Mouse (Mus musculus): ENCODE measurements at regions not wholly inside any gene's neighbourhood (a gene's known extent, or its start where the extent isn't known, plus 50 kb on each side); places are given as distances from the start of the nearest gene placed in this dataset.

- H3K4me2 ChIP-seq (replicated peaks), result no peak overlapping the region
- no peaks in the 10 kb centered on the region for H3K36me3 ChIP-seq
- ATAC-seq (ENCODE audit: insufficient number of reproducible peaks, low FRiP score, low TSS enrichment, low read depth), result no peak
- no peaks in the 10 kb centered on the region for H3K27me3 ChIP-seq
- H3K4me1 ChIP-seq, result no peaks in the 10 kb centered on the region
- no peaks in the 10 kb centered on the region for H3K9me3 ChIP-seq (replicated peaks)
- WGBS, result 78% methylated on average over 6 of the region's 6 CpGs
- H3K9ac ChIP-seq, result no peak overlapping the region
- peak overlapping the region; percentile 23; the same call in 1 of the 2 replicates for H3K27ac ChIP-seq (replicated peaks)
- H3K4me3 ChIP-seq (replicated peaks), result no peak overlapping the region
Observed at GRCm38 (mm10) chr10:96435109-96435508, 181.7 kb upstream of the Btg1 start.

- H3K9me3 ChIP-seq (replicated peaks), result no peaks in the 10 kb centered on the region
- 83% methylated on average over 11 of the region's 11 CpGs for WGBS
- H3K4me3 ChIP-seq (replicated peaks), result no peak overlapping the region
- ATAC-seq (ENCODE audit: insufficient number of reproducible peaks, low FRiP score, low TSS enrichment, low read depth), result no peak
- H3K27me3 ChIP-seq, result no peaks in the 10 kb centered on the region
- H3K4me2 ChIP-seq (replicated peaks), result no peak overlapping the region
- H3K4me1 ChIP-seq, result no peaks in the 10 kb centered on the region
- H3K9ac ChIP-seq, result no peak overlapping the region
- no peak overlapping the region for H3K27ac ChIP-seq (replicated peaks)
- H3K36me3 ChIP-seq, result no peaks in the 10 kb centered on the region
Observed at GRCm38 (mm10) chr10:96438398-96439103, 178.3 kb upstream of the Btg1 start.

GRCm38 (mm10) chr10:96442165-96442564 is 174.6 kb upstream of the Btg1 start:
- Histone ChIP-seq H3K4me2 (replicated peaks) (no peak overlapping the region), H3K36me3 (no peaks in the 10 kb centered on the region), H3K4me3 (replicated peaks) (no peak overlapping the region), H3K9me3 (replicated peaks) (no peaks in the 10 kb centered on the region), H3K27ac (replicated peaks) (peak overlapping the region; percentile 49; the same call in 1 of the 2 replicates), H3K4me1 (no peaks in the 10 kb centered on the region), H3K9ac (no peak overlapping the region), H3K27me3 (no peaks in the 10 kb centered on the region)
- no peak for ATAC-seq (ENCODE audit: insufficient number of reproducible peaks, low FRiP score, low TSS enrichment, low read depth)

- no peaks in the 10 kb centered on the region for H3K9me3 ChIP-seq (replicated peaks)
- ATAC-seq (ENCODE audit: insufficient number of reproducible peaks, low FRiP score, low TSS enrichment, low read depth), result no peak
- H3K4me3 ChIP-seq (replicated peaks), result no peak overlapping the region
- H3K27me3 ChIP-seq, result no peaks in the 10 kb centered on the region
- no peaks in the 10 kb centered on the region for H3K36me3 ChIP-seq
- H3K4me1 ChIP-seq, result no peaks in the 10 kb centered on the region
- no peak overlapping the region for H3K9ac ChIP-seq
- H3K27ac ChIP-seq (replicated peaks), result no peak overlapping the region
- 96% methylated on average over 4 of the region's 4 CpGs for WGBS
- no peak overlapping the region for H3K4me2 ChIP-seq (replicated peaks)
Observed at GRCm38 (mm10) chr10:96450266-96450665, 166.5 kb upstream of the Btg1 start.

GRCm38 (mm10) chr10:96454857-96455256 is 161.9 kb upstream of the Btg1 start:
- Histone ChIP-seq H3K4me2 (replicated peaks) (no peak overlapping the region), H3K27me3 (no peaks in the 10 kb centered on the region), H3K27ac (replicated peaks) (no peak overlapping the region), H3K9ac (no peak overlapping the region), H3K4me1 (peaks cover 9% of the 10 kb centered on the region), H3K4me3 (replicated peaks) (no peak overlapping the region), H3K9me3 (replicated peaks) (no peaks in the 10 kb centered on the region), H3K36me3 (no peaks in the 10 kb centered on the region)
- no peak for ATAC-seq (ENCODE audit: insufficient number of reproducible peaks, low FRiP score, low TSS enrichment, low read depth)
- 88% methylated on average over 6 of the region's 6 CpGs for WGBS

GRCm38 (mm10) chr10:96458551-96458950 is 158.3 kb upstream of the Btg1 start:
- Histone ChIP-seq H3K4me2 (replicated peaks) (no peak overlapping the region), H3K4me3 (replicated peaks) (no peak overlapping the region), H3K9me3 (replicated peaks) (no peaks in the 10 kb centered on the region), H3K4me1 (peaks cover 24% of the 10 kb centered on the region), H3K36me3 (no peaks in the 10 kb centered on the region), H3K27me3 (no peaks in the 10 kb centered on the region), H3K9ac (no peak overlapping the region), H3K27ac (replicated peaks) (peak overlapping the region; percentile 65)
- ATAC-seq (ENCODE audit: insufficient number of reproducible peaks, low FRiP score, low TSS enrichment, low read depth), result no peak
- WGBS, result 39% methylated on average over 4 of the region's 4 CpGs

- Histone ChIP-seq H3K36me3 (no peaks in the 10 kb centered on the region), H3K4me2 (replicated peaks) (no peak overlapping the region), H3K4me1 (peaks cover 24% of the 10 kb centered on the region), H3K27ac (replicated peaks) (peak overlapping the region; percentile 65), H3K9me3 (replicated peaks) (no peaks in the 10 kb centered on the region), H3K27me3 (no peaks in the 10 kb centered on the region), H3K9ac (no peak overlapping the region), H3K4me3 (replicated peaks) (no peak overlapping the region)
- 56% methylated on average over 3 of the region's 3 CpGs for WGBS
- ATAC-seq (ENCODE audit: insufficient number of reproducible peaks, low FRiP score, low TSS enrichment, low read depth), result no peak
Observed at GRCm38 (mm10) chr10:96459186-96459585, 157.6 kb upstream of the Btg1 start.

GRCm38 (mm10) chr10:96460151-96460550 is 156.7 kb upstream of the Btg1 start:
- ATAC-seq (ENCODE audit: insufficient number of reproducible peaks, low FRiP score, low TSS enrichment, low read depth), result no peak; the same call in 1 of the 2 replicates
- no peaks in the 10 kb centered on the region for H3K9me3 ChIP-seq (replicated peaks)
- WGBS, result 29% methylated on average over 9 of the region's 9 CpGs
- peak overlapping the region; percentile 65 for H3K27ac ChIP-seq (replicated peaks)
- H3K4me1 ChIP-seq, result peaks cover 24% of the 10 kb centered on the region
- no peak overlapping the region for H3K9ac ChIP-seq
- no peaks in the 10 kb centered on the region for H3K36me3 ChIP-seq
- peak overlapping the region; percentile 28; the same call in 1 of the 2 replicates for H3K4me2 ChIP-seq (replicated peaks)
- H3K4me3 ChIP-seq (replicated peaks), result no peak overlapping the region
- no peaks in the 10 kb centered on the region for H3K27me3 ChIP-seq

GRCm38 (mm10) chr10:96460617-96461338 is 156.0 kb upstream of the Btg1 start:
- WGBS, result 6% methylated on average over 10 of the region's 10 CpGs
- Histone ChIP-seq H3K36me3 (no peaks in the 10 kb centered on the region), H3K9me3 (replicated peaks) (no peaks in the 10 kb centered on the region), H3K4me3 (replicated peaks) (no peak overlapping the region), H3K27me3 (no peaks in the 10 kb centered on the region), H3K4me2 (replicated peaks) (peak overlapping the region; percentile 28), H3K27ac (replicated peaks) (peak overlapping the region; percentile 61), H3K4me1 (peaks cover 24% of the 10 kb centered on the region), H3K9ac (no peak overlapping the region)
- ATAC-seq (ENCODE audit: insufficient number of reproducible peaks, low FRiP score, low TSS enrichment, low read depth), result peak; percentile 87

GRCm38 (mm10) chr10:96465967-96466366 is 150.8 kb upstream of the Btg1 start:
- Histone ChIP-seq H3K36me3 (no peaks in the 10 kb centered on the region), H3K4me2 (replicated peaks) (no peak overlapping the region), H3K4me3 (replicated peaks) (no peak overlapping the region), H3K9ac (no peak overlapping the region), H3K4me1 (peaks cover 16% of the 10 kb centered on the region), H3K9me3 (replicated peaks) (no peaks in the 10 kb centered on the region), H3K27me3 (no peaks in the 10 kb centered on the region), H3K27ac (replicated peaks) (no peak overlapping the region)
- WGBS, result 88% methylated on average over 6 of the region's 6 CpGs
- no peak for ATAC-seq (ENCODE audit: insufficient number of reproducible peaks, low FRiP score, low TSS enrichment, low read depth)

GRCm38 (mm10) chr10:96466845-96467244 is 150.0 kb upstream of the Btg1 start:
- H3K4me3 ChIP-seq (replicated peaks), result no peak overlapping the region
- no peaks in the 10 kb centered on the region for H3K9me3 ChIP-seq (replicated peaks)
- ATAC-seq (ENCODE audit: insufficient number of reproducible peaks, low FRiP score, low TSS enrichment, low read depth), result no peak
- H3K9ac ChIP-seq, result no peak overlapping the region
- 71% methylated on average over 3 of the region's 3 CpGs for WGBS
- peak overlapping the region; percentile 19; the same call in 1 of the 2 replicates for H3K27ac ChIP-seq (replicated peaks)
- H3K4me2 ChIP-seq (replicated peaks), result no peak overlapping the region
- no peaks in the 10 kb centered on the region for H3K36me3 ChIP-seq
- H3K4me1 ChIP-seq, result peaks cover 11% of the 10 kb centered on the region
- no peaks in the 10 kb centered on the region for H3K27me3 ChIP-seq

Data from embryonic facial prominence, embryonic 15.5 days (tissue).